Mouse (Mus musculus): ENCODE measurements around the gene Yaf2. TPM values are rescaled to one million over a fixed set of nuclear protein-coding genes. Genes with fewer than 3 reads are reported as not detected.
"Not testable (repeated sequence)": the region's sequence is repeated elsewhere in the genome, so short reads cannot be mapped to it uniquely, and the experiment has no call there.

The Yaf2 gene
- 72.2 and 74.8 TPM in 2 replicates for polyA plus RNA-seq (2015; fragmentation: Nextera tagmentation; extraction: Ambion mirVana)

GRCm38 (mm10) chr15:93336925-93337761 is at the start of gene Yaf2:
Gene Yaf2 (minus strand): TSS chr15:93336935.
- peak within 1 kb of the TSS; percentile 84 for H3K4me3 ChIP-seq (replicated peaks)
- H3K9ac ChIP-seq: peak within 1 kb of the TSS; percentile 81
- H3K4me1 ChIP-seq: no peaks in the 10 kb centered on the region
- H3K4me2 ChIP-seq: peak within 1 kb of the TSS; percentile 93
- peak; percentile 96 for ATAC-seq (ENCODE audit: insufficient read depth, low FRiP score, low read depth)
- under 1% methylated on average over 67 of the region's 73 CpGs for WGBS
- no peaks in the 10 kb centered on the region for H3K27me3 ChIP-seq (replicated peaks)
- no peaks in the 10 kb centered on the region for H3K9me3 ChIP-seq
- H3K36me3 ChIP-seq: no peaks in the 10 kb centered on the region
- peak within 1 kb of the TSS; percentile 91 for H3K27ac ChIP-seq

GRCm38 (mm10) chr15:93381337-93381736 is 44.6 kb upstream of the Yaf2 start:
- no peak overlapping the region for H3K9ac ChIP-seq
- H3K27ac ChIP-seq: no peak overlapping the region
- no peak for ATAC-seq (ENCODE audit: insufficient read depth, low FRiP score, low read depth)
- no peaks in the 10 kb centered on the region for H3K9me3 ChIP-seq
- H3K4me3 ChIP-seq (replicated peaks): no peak overlapping the region
- no peaks in the 10 kb centered on the region for H3K4me1 ChIP-seq
- H3K27me3 ChIP-seq (replicated peaks): no peaks in the 10 kb centered on the region
- H3K4me2 ChIP-seq: no peak overlapping the region
- WGBS: 59% methylated on average over 5 of the region's 5 CpGs
- peaks cover 16% of the 10 kb centered on the region for H3K36me3 ChIP-seq

- WGBS: 69% methylated on average over 3 of the region's 3 CpGs
- ATAC-seq (ENCODE audit: insufficient read depth, low FRiP score, low read depth): no peak
- H3K27me3 ChIP-seq (replicated peaks): no peaks in the 10 kb centered on the region
These were observed 42.4 kb upstream of the Yaf2 start for GRCm38 (mm10) chr15:93379177-93379576.

GRCm38 (mm10) chr15:93375696-93376095 is 39.0 kb upstream of the Yaf2 start:
- H3K4me3 ChIP-seq (replicated peaks): no peak overlapping the region
- H3K4me1 ChIP-seq: no peaks in the 10 kb centered on the region
- no peak for ATAC-seq (ENCODE audit: insufficient read depth, low FRiP score, low read depth)
- H3K9me3 ChIP-seq: no peaks in the 10 kb centered on the region
- WGBS: 85% methylated on average over 5 of the region's 5 CpGs
- H3K9ac ChIP-seq: no peak overlapping the region
- no peaks in the 10 kb centered on the region for H3K27me3 ChIP-seq (replicated peaks)
- H3K4me2 ChIP-seq: no peak overlapping the region
- no peaks in the 10 kb centered on the region for H3K36me3 ChIP-seq
- no peak overlapping the region for H3K27ac ChIP-seq

More at GRCm38 (mm10) chr15:93379177-93379576, 42.4 kb upstream of the Yaf2 start:
- Histone ChIP-seq H3K36me3 (0 out of 2 replicates have a peak, but pooled peaks cover 4% of the 10 kb centered on the region), H3K4me3 (replicated peaks) (no peak overlapping the region), H3K27ac (no peak overlapping the region), H3K4me2 (no peak overlapping the region), H3K4me1 (no peaks in the 10 kb centered on the region), H3K9me3 (no peaks in the 10 kb centered on the region), H3K9ac (no peak overlapping the region)

- H3K9me3 ChIP-seq; H3K4me2 ChIP-seq; ATAC-seq (ENCODE audit: insufficient read depth, low FRiP score, low read depth); H3K4me1 ChIP-seq; H3K27me3 ChIP-seq (replicated peaks); H3K27ac ChIP-seq; H3K36me3 ChIP-seq; H3K4me3 ChIP-seq (replicated peaks); H3K9ac ChIP-seq: not testable (repeated sequence)
These were observed 35.9 kb upstream of the Yaf2 start for GRCm38 (mm10) chr15:93372525-93373119.

- Histone ChIP-seq H3K9ac (no peak overlapping the region), H3K9me3 (no peaks in the 10 kb centered on the region), H3K4me3 (replicated peaks) (no peak overlapping the region), H3K4me2 (no peak overlapping the region), H3K36me3 (no peaks in the 10 kb centered on the region), H3K4me1 (no peaks in the 10 kb centered on the region), H3K27me3 (replicated peaks) (no peaks in the 10 kb centered on the region), H3K27ac (no peak overlapping the region)
- no peak for ATAC-seq (ENCODE audit: insufficient read depth, low FRiP score, low read depth)
- 86% methylated on average over 2 of the region's 2 CpGs for WGBS
These were observed 35.1 kb upstream of the Yaf2 start for GRCm38 (mm10) chr15:93371838-93372237.

- Histone ChIP-seq H3K4me1 (no peaks in the 10 kb centered on the region), H3K9me3 (no peaks in the 10 kb centered on the region), H3K27ac (no peak overlapping the region), H3K36me3 (no peaks in the 10 kb centered on the region), H3K4me2 (no peak overlapping the region), H3K4me3 (replicated peaks) (no peak overlapping the region), H3K27me3 (replicated peaks) (no peaks in the 10 kb centered on the region), H3K9ac (no peak overlapping the region)
- 49% methylated on average over 9 of the region's 9 CpGs for WGBS
- no peak for ATAC-seq (ENCODE audit: insufficient read depth, low FRiP score, low read depth)
These were observed 31.8 kb upstream of the Yaf2 start for GRCm38 (mm10) chr15:93368558-93368957.

- no peak for ATAC-seq (ENCODE audit: insufficient read depth, low FRiP score, low read depth)
- no peaks in the 10 kb centered on the region for H3K36me3 ChIP-seq
- no peaks in the 10 kb centered on the region for H3K4me1 ChIP-seq
- no peak overlapping the region for H3K4me3 ChIP-seq (replicated peaks)
- 57% methylated on average over 6 of the region's 6 CpGs for WGBS
- H3K27me3 ChIP-seq (replicated peaks): no peaks in the 10 kb centered on the region
- H3K27ac ChIP-seq: no peak overlapping the region
- no peak overlapping the region for H3K9ac ChIP-seq
- H3K9me3 ChIP-seq: no peaks in the 10 kb centered on the region
- H3K4me2 ChIP-seq: no peak overlapping the region
These were observed 28.8 kb upstream of the Yaf2 start for GRCm38 (mm10) chr15:93365561-93365960.

GRCm38 (mm10) chr15:93358346-93359095 is 21.8 kb upstream of the Yaf2 start:
- Histone ChIP-seq H3K27ac (no peak overlapping the region), H3K9ac (no peak overlapping the region), H3K9me3 (no peaks in the 10 kb centered on the region), H3K27me3 (replicated peaks) (no peaks in the 10 kb centered on the region), H3K4me3 (replicated peaks) (no peak overlapping the region), H3K4me2 (no peak overlapping the region), H3K36me3 (no peaks in the 10 kb centered on the region), H3K4me1 (no peaks in the 10 kb centered on the region)
- 88% methylated on average over 18 of the region's 19 CpGs for whole genome bisulfite sequencing
- ATAC-seq (ENCODE audit: insufficient read depth, low FRiP score, low read depth): no peak

- 81% methylated on average over 10 of the region's 10 CpGs for WGBS
- H3K27me3 ChIP-seq (replicated peaks): no peaks in the 10 kb centered on the region
- no peak for ATAC-seq (ENCODE audit: insufficient read depth, low FRiP score, low read depth)
- no peaks in the 10 kb centered on the region for H3K36me3 ChIP-seq
- H3K4me1 ChIP-seq: no peaks in the 10 kb centered on the region
- no peak overlapping the region for H3K27ac ChIP-seq
- no peak overlapping the region for H3K4me3 ChIP-seq (replicated peaks)
- no peaks in the 10 kb centered on the region for H3K9me3 ChIP-seq
- H3K4me2 ChIP-seq: no peak overlapping the region
- no peak overlapping the region for H3K9ac ChIP-seq
These were observed 4.1 kb upstream of the Yaf2 start for GRCm38 (mm10) chr15:93340630-93341379.

GRCm38 (mm10) chr15:93336658-93336924 is 144 bp downstream of the Yaf2 start:
- under 1% methylated on average over 21 of the region's 52 CpGs for WGBS
- H3K27me3 ChIP-seq (replicated peaks): no peaks in the 10 kb centered on the region
- peak overlapping the region; percentile 81 for H3K9ac ChIP-seq
- peak overlapping the region; percentile 91 for H3K27ac ChIP-seq
- H3K4me3 ChIP-seq (replicated peaks): peak overlapping the region; percentile 84
- ATAC-seq (ENCODE audit: insufficient read depth, low FRiP score, low read depth): no peak
- no peaks in the 10 kb centered on the region for H3K9me3 ChIP-seq
- H3K4me1 ChIP-seq: no peaks in the 10 kb centered on the region
- H3K4me2 ChIP-seq: peak overlapping the region; percentile 93
- H3K36me3 ChIP-seq: no peaks in the 10 kb centered on the region

Data from stomach, embryonic 15.5 days (tissue).